Mouse (Mus musculus) right cerebral cortex, adult 18-20 months (tissue): Measurements from ENCODE around the gene Cct8.

Experiments used
- DNase-seq: peaks from one replicate; pipeline ENCODE4 v3.0.0; 2022; ENCODE audit warnings: mixed read lengths

Gene Cct8

DNA sequence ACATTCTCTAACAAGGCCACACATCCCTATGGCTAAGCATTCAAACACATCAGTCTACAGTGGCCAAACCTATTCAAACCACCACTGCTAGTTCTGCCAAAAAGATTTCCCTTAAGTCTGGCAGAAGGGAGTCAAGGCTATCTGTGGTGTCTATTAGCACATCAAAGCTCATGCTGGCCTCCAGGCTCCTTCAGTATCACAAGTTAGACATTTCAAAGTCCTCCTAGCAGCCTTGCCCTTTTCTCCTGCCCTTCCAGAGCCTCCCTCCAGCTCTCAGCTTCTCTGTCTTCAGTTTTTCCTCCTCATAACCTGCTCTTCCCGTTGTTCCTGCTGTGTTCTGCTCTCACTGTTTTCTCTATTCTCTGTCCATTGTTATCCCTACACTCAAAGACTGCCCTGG lies 51.6 kb downstream of the Cct8 start:
- DNase-seq: no peak

DNA sequence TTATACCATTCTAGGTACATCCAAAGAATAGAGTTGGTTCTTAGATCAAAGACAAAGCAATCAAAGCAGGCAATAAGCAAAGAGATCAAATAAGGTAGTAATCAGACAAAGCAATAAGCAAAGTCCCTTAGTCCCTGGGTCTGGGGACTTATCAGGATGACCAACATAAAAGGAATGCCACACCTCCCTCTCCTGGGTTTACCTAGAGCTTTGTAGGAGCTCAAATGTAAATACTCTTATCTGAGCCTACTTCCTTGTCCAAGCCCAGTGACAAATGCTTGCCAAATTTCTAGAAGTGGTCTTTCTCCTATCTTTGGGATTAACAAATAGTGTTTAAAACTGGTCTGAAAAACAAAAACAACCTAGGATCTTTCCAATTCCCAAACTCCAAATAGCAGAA lies 52.4 kb downstream of the Cct8 start:
- DNase-seq: no peak

DNA sequence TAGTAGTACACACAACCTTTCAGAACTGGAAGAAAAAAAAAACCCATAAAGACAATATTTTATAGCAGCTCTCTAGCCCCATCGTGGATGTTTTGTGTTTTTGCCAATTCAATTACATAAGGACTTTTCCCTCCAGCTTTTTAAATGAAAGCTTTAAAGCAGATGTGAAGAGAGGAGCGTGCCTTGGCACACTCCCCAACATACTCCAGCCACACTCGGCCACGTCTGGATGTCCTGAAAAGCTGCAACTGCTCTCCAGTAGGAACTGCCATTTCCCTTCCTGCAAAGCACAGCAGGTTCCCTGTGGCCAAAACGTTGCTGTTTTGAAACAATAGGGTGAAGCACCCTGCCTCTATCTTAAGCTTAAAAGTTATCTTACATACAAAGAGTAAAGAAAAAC lies 53.4 kb downstream of the Cct8 start:
- no peak for DNase-seq

DNA sequence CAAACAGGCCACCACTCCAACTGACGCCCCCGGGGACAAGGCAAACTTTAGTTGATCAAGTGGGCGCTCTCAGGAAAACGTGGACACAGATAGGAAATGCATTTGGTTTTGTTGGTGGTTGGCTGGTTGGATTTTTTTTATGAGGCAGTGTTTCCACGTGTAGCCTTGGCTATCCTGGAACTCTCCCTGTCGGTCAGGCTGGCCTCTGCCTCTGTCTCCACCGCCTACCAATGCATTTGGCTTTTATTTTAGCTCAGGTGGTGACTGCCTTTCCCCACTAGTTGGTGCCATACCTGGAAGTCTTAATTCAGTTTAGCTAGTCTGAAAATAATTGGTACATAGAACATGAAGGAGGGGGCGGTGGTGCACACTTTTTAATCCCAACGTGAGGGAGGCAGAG lies 54.6 kb downstream of the Cct8 start:
- no peak for DNase-seq

DNA sequence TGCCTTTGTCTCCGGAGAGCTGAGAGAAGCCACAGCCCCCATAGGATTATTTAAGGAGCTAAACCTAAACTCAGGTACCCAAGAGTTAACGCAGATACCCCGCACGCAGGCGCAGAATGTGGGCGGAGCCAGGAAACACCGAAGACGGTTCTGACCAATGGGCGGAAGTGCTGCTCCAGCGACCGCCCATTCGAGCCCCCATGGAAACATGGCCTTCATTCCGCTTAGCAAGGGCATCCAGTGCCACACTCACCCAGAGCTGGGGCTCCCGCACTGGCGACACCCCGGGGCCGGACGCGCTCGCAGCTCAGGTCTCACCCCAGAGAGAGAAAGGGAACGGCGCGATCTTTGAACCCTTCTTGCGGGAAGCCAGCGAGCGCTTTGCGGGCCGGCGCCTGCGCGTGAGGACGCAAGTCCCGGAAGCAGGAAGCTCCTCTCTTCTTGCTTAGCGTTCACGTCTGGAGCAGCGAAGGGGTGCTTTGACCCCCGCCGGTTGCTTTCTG lies 55.4 kb downstream of the Cct8 start, which contains the start of gene Rwdd2b:
Rwdd2b (minus strand) TSS at position 390 of the 503 bp plus-strand sequence.
- DNase-seq: peak; percentile 95

DNA sequence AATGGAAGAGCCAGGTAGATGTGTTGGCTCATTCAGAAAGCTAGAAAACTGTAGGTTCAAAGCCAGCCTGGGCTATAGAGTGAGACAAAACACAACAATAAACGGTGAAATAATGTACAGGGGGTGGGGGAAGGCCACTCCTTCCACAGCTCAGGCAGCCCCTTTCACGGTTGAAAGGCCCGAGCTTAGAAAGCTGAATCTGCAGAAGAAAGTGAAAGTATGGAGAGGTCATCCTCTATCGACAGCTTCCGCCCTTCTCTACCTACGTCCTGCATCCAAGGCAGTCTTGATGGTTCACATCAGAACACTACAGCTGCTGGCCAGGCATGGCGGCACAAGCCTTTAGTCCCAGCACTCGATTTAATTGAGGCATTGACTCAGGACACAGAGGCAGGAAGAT lies 57.0 kb downstream of the Cct8 start:
- no peak for DNase-seq

DNA sequence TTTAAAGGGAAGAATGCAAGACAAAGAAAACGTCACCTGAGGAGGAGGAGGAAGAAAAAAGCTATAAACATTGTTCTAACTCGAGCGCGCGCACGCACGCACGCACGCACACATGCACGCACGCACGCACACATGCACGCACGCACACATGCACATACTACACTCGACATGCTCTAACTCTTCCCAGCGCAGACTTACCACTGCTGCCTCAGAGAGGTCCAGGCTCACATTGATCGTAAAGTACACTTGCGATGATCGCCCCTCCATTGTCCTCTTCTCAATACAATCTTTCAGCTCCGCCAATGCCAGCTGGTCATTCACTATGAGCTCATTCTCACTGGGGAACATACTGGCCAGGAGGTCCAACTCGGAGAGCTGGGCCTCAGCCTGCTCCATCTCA lies 58.6 kb downstream of the Cct8 start:
- no peak for DNase-seq

DNA sequence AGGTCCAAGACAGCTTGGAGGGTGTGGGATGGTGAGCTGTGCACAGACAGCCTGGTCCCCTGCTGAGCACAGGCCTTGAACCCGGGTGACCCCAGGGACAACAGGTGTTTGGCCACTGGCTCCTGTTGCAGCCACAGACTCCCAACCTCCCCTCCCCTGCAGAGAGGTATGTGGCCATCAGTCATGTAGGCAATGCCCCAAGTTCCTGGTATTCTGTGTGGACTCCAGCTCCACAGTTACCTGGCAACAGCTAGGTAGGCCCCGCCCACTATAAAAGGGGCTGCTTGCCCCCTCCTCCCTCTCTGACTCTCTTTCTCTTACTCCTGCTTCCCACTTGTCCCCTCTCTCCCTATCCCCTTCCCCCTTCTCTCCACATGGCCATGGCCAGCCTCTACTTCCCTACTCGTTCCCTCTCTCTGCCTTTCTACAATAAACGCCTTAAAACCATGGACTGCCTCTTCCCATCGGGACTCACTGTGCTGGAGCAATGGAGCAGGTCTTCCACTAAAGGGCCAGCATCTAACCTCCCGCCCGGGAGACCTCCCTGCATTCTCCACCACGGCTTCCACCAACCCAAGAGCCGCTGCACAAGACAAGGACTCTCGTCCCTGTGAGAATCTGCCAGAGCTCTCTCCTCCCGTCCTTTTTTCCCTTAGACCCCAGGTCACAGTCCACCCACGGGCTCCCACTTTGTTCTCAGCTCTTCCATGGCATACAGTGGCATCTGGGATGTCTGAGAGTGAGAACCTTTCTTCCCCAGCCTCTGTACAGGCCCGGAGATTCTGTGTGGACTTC lies 60.1 kb downstream of the Cct8 start:
- DNase-seq: no peak

DNA sequence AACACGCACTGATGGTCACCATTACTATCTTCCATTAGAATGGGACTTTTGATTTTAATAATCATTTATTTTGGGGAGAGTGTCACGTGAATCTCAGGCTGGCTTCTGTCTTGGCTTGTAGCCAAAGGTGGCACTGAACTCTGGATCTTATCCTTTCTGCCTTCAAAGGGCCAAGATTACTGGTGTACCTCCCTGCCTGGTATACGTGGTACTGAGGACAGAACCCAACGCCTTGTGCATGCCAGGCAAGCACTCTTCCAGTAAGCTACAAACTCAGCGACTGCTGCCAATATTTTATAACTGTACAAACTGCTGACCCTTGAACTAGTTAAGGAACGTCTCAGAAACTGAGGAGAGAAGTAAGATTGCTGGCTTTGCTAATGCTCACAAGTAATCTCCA lies 60.7 kb downstream of the Cct8 start:
- DNase-seq: no peak

DNA sequence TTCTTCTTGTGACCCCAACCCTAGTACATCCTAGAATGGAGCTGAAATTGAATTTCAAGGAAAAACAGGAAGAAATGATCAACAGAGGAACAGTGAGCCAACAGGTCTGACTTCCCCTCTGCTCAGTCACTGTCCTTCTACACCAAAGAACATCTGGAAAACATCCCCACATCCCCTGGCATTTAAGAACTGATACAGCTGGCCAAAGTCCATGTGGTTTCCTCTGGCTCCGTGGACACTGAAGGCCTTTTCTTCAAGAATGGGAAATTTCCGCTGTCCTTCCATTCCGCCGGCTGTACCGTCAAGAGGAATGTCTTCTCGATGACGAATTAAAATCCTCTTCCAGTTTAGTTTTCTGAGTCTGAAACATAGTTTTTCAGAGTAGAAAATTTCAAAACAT lies 61.4 kb downstream of the Cct8 start:
- DNase-seq: no peak
